Mouse (Mus musculus) liver, adult 2 months (tissue): ENCODE data around the gene Vps26b.

Experiments
- CTCF ChIP-seq: fragments of 200-500 bp; IDR thresholded peaks from 2 replicates; pipeline ENCODE4 v1.5.1; 2011; ENCODE audit warnings: low read depth, low read length, control low read depth
- POLR2A ChIP-seq: fragments of 200-500 bp; IDR thresholded peaks from 2 replicates; pipeline ENCODE4 v1.6.1; 2011; ENCODE audit warnings: low read length, control low read depth; ENCODE audit not compliant: insufficient read depth; ENCODE audit errors: extremely low read depth

- TF ChIP-seq POLR2A (no peak), CTCF (no peak)
These were observed 20.6 kb downstream of the Vps26b start for GRCm38 (mm10) chr9:27009231-27009630.
